Mouse (Mus musculus) cerebellum, adult 8-10 months (tissue): ENCODE measurements around the gene Sult2a8.
"Not testable (repeated sequence)": the region's sequence is repeated elsewhere in the genome, so short reads cannot be mapped to it uniquely, and the experiment has no call there.

ENCODE experiments used
- DNase-seq: peaks from one replicate; pipeline ENCODE4 v3.0.0; 2022

The Sult2a8 gene

GRCm38 (mm10) chr7:14446534-14446933 is at the start of gene Sult2a8:
Sult2a8 (minus strand) TSS chr7:14446769.
- DNase-seq: no peak

- DNase-seq: no peak
These were observed 47.6 kb upstream of the Sult2a8 start, which contains the start of gene Sult2a7 for GRCm38 (mm10) chr7:14494130-14494529. Sult2a7 (minus strand) TSS chr7:14494230.

- DNase-seq: no peak
These were observed 46.3 kb upstream of the Sult2a8 start for GRCm38 (mm10) chr7:14492886-14493285.

DNA sequence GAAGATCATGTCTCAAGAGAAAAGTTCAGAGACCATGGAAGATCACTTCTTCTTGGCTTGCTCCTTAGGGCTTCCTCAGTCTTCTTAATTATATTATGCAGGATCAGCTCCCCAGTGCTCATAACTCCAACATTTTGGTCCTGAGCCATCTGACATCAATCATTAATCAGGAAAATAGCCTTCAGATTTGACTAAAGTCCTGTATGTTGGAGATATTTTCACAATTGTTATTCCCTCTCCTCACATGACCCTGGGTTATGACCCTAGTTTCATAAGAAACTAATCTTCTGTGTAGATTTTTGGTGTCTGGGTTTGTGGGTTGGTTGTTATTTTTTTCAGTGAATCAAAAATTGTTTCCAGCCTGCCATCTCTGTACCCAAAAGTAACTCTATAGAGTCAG is 7.0 kb downstream of the Sult2a8 start:
- DNase-seq: no peak

DNA sequence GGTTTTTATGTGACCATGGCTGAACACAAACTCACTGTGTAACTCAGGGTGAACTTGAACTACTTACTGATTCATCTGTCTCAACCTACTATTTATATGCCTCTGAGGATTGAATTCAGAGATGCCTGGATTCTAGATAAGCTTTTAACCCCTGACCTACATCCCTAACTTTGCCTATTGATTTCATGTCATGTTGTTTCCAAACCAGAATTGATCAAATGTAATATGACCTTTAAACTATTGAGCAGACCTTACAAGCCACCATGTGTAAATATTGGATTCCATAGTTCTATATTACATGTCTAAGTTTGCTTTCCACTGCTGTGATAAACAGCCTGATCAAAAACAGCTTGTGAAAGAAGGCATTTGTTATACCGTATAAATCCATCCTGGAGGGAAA is 8.1 kb downstream of the Sult2a8 start:
- DNase-seq: no peak

GRCm38 (mm10) chr7:14438029-14438428 is 8.5 kb downstream of the Sult2a8 start:
- DNase-seq: no peak

- not testable (repeated sequence) for DNase-seq
These were observed 47.2 kb downstream of the Sult2a8 start for GRCm38 (mm10) chr7:14399363-14399762.

GRCm38 (mm10) chr7:14396462-14396861 is 50.1 kb downstream of the Sult2a8 start:
- no peak for DNase-seq
